Mouse (Mus musculus) hindbrain, postnatal 0 days (tissue): ENCODE results near the gene Mars. TPM values are rescaled to one million over a fixed set of nuclear protein-coding genes. Genes with fewer than 3 reads are reported as not detected.

ENCODE experiments used
- ATAC-seq: fragments of 200-750 bp; cut with Nextera tagmentation; 2 replicates; pipeline ENCODE4 v1.8.0; 2017; ENCODE audit warnings: mild to moderate bottlenecking, moderate TSS enrichment, moderate library complexity
- DNase-seq: peaks from one replicate; pipeline ENCODE4 v3.0.0-alpha.2; 2015; ENCODE audit warnings: low spot score
- H3K27ac ChIP-seq: fragments of 300-500 bp; sonication (generic); 2 replicates; pipeline ENCODE4 v1.5.1; 2014; ENCODE audit warnings: mild to moderate bottlenecking
- H3K27me3 ChIP-seq: fragments of 300-500 bp; sonication (generic); 2 replicates; pipeline ENCODE4 v1.6.1; 2014; ENCODE audit warnings: low read length, mixed read lengths; ENCODE audit not compliant: insufficient read depth
- H3K36me3 ChIP-seq: fragments of 300-500 bp; sonication (generic); 2 replicates; pipeline ENCODE4 v1.6.1; 2014; ENCODE audit warnings: low read length, mixed read lengths; ENCODE audit not compliant: insufficient read depth
- H3K4me1 ChIP-seq: fragments of 300-500 bp; sonication (generic); 2 replicates; pipeline ENCODE4 v1.6.1; 2014; ENCODE audit warnings: antibody characterized with exemption, low read length, mixed read lengths; ENCODE audit not compliant: insufficient read depth
- H3K4me2 ChIP-seq: fragments of 300-500 bp; sonication (generic); 2 replicates; pipeline ENCODE4 v1.6.1; 2014; ENCODE audit warnings: low read depth, mild to moderate bottlenecking, low read length, moderate library complexity, mixed read lengths
- H3K4me3 ChIP-seq: fragments of 300-500 bp; sonication (generic); 2 replicates; pipeline ENCODE4 v1.5.1; 2014; ENCODE audit warnings: low read length
- H3K9ac ChIP-seq: fragments of 300-500 bp; sonication (generic); replicated peaks from 2 replicates; pipeline ENCODE4 v1.6.1; 2014; ENCODE audit warnings: mild to moderate bottlenecking, low read length, moderate library complexity, mixed read lengths
- H3K9me3 ChIP-seq: fragments of 300-500 bp; sonication (generic); 2 replicates; pipeline ENCODE4 v1.6.1; 2016; ENCODE audit warnings: low read length, mixed read lengths
- CTCF ChIP-seq: IDR thresholded peaks from 2 replicates; pipeline ENCODE4 v1.5.1; 2016; ENCODE audit warnings: antibody characterized with exemption, control low read depth, low read depth
- WGBS: fragments of 180-500 bp; shearing (Covaris S2); extraction: QIAGEN DNeasy Blood & Tissue Kit; methylation state at CpG from one replicate; pipeline ENCODE4 v1.1.7; 2014; 5-methylcytosine and 5-hydroxymethylcytosine counted together
- polyA plus RNA-seq: library from polyadenylated mRNA; unstranded; fragments of >200 nt; fragmentation: Nextera tagmentation; extraction: Ambion mirVana; gene quantifications from 2 replicates; pipeline ENCODE4 v1.2.1, GENCODE M21; 2015
- total RNA-seq: library from RNA; depleted of rRNA; stranded (reverse); fragments of >200 nt; gene quantifications from 2 replicates; pipeline ENCODE4 v1.2.3, GENCODE M21; 2014

The Mars gene
- total and polyA plus RNA-seq, 2 experiments from 2014 or later, result 90.4 to 104 TPM

GRCm38 (mm10) chr10:127284724-127285500, 26.7 kb downstream of the Mars start:
- WGBS, result 69% methylated on average over 11 of the region's 11 CpGs
- H3K4me2 ChIP-seq, result no peak overlapping the region
- 0 out of 2 replicates have a peak overlapping the region, but pooled peaks have one; percentile 9 for H3K9ac ChIP-seq
- no peak for TF ChIP-seq CTCF
- H3K4me3 ChIP-seq, result no peak overlapping the region
- H3K27me3 ChIP-seq, result no peaks in the 10 kb centered on the region
- H3K9me3 ChIP-seq, result no peaks in the 10 kb centered on the region
- ATAC-seq, result no peak
- peaks cover 21% of the 10 kb centered on the region for H3K4me1 ChIP-seq
- peaks cover 40% of the 10 kb centered on the region for H3K36me3 ChIP-seq
- no peak for DNase-seq
- H3K27ac ChIP-seq, result no peak overlapping the region

- Histone ChIP-seq H3K4me1 (peaks cover 18% of the 10 kb centered on the region), H3K27me3 (no peaks in the 10 kb centered on the region), H3K27ac (no peak overlapping the region), H3K36me3 (peaks cover 40% of the 10 kb centered on the region), H3K9ac (no peak overlapping the region), H3K4me2 (no peak overlapping the region), H3K9me3 (no peaks in the 10 kb centered on the region), H3K4me3 (no peak overlapping the region)
- DNase-seq, result no peak
- 79% methylated on average over 7 of the region's 7 CpGs for WGBS
- no peak for ATAC-seq
- TF ChIP-seq CTCF, result no peak
These were observed 27.4 kb downstream of the Mars start for GRCm38 (mm10) chr10:127284105-127284622.

GRCm38 (mm10) chr10:127282620-127283215, 28.9 kb downstream of the Mars start:
- Histone ChIP-seq H3K27ac (no peak overlapping the region), H3K36me3 (peaks cover 49% of the 10 kb centered on the region), H3K4me1 (peaks cover 16% of the 10 kb centered on the region), H3K9ac (no peak overlapping the region), H3K4me2 (no peak overlapping the region), H3K9me3 (no peaks in the 10 kb centered on the region), H3K4me3 (no peak overlapping the region), H3K27me3 (no peaks in the 10 kb centered on the region)
- WGBS, result 80% methylated on average over 13 of the region's 13 CpGs
- TF ChIP-seq CTCF, result no peak
- no peak for ATAC-seq
- no peak for DNase-seq

- 64% methylated on average over 8 of the region's 8 CpGs for WGBS
- H3K9me3 ChIP-seq, result no peaks in the 10 kb centered on the region
- no peak overlapping the region for H3K9ac ChIP-seq
- no peak for DNase-seq
- H3K27me3 ChIP-seq, result no peaks in the 10 kb centered on the region
- no peak for TF ChIP-seq CTCF
- H3K4me3 ChIP-seq, result no peak overlapping the region
- ATAC-seq, result no peak
- H3K4me1 ChIP-seq, result peaks cover 2% of the 10 kb centered on the region; the same call in 1 of the 2 replicates
- H3K27ac ChIP-seq, result no peak overlapping the region
- H3K4me2 ChIP-seq, result no peak overlapping the region
- peaks cover 62% of the 10 kb centered on the region for H3K36me3 ChIP-seq
These were observed 30.3 kb downstream of the Mars start for GRCm38 (mm10) chr10:127281316-127281715.

GRCm38 (mm10) chr10:127279730-127280129, 31.9 kb downstream of the Mars start:
- DNase-seq, result no peak
- 100% methylated on average over 2 of the region's 2 CpGs for WGBS
- peak; percentile 26; the same call in 1 of the 2 replicates for TF ChIP-seq CTCF

GRCm38 (mm10) chr10:127274261-127275022, 37.1 kb downstream of the Mars start:
- Histone ChIP-seq H3K36me3 (peaks cover 65% of the 10 kb centered on the region), H3K4me1 (no peaks in the 10 kb centered on the region), H3K4me3 (no peak overlapping the region), H3K4me2 (no peak overlapping the region), H3K9me3 (no peaks in the 10 kb centered on the region), H3K9ac (no peak overlapping the region), H3K27ac (no peak overlapping the region), H3K27me3 (no peaks in the 10 kb centered on the region)
- no peak for DNase-seq
- 88% methylated on average over 11 of the region's 11 CpGs for WGBS
- no peak for TF ChIP-seq CTCF
- ATAC-seq, result no peak

More at GRCm38 (mm10) chr10:127279730-127280129, 31.9 kb downstream of the Mars start:
- no peak overlapping the region for H3K9ac ChIP-seq
- no peaks in the 10 kb centered on the region for H3K27me3 ChIP-seq
- no peak overlapping the region for H3K4me2 ChIP-seq
- peaks cover 71% of the 10 kb centered on the region for H3K36me3 ChIP-seq
- no peaks in the 10 kb centered on the region for H3K4me1 ChIP-seq
- no peaks in the 10 kb centered on the region for H3K9me3 ChIP-seq
- no peak overlapping the region for H3K27ac ChIP-seq
- no peak overlapping the region for H3K4me3 ChIP-seq
- ATAC-seq, result no peak
